Mouse (Mus musculus) spleen, postnatal 36 days (tissue): ENCODE data around the gene 2510039O18Rik.
A peak's percentile ranks its signal among the peaks of the same experiment; 100 is the strongest.

ENCODE experiments used
- DNase-seq, 2 experiments: peaks; one replicate each; pipeline ENCODE4 v3.0.0; 2022; ENCODE audit warnings: low spot score in 2 of 2, mixed read lengths in 1 of 2

Gene 2510039O18Rik

GRCm38 (mm10) chr4:147940576-147941044, at the start of gene 2510039O18Rik:
2510039O18Rik (plus strand) TSS chr4:147940895.
- DNase-seq, result peak; percentile 83 to 88

GRCm38 (mm10) chr4:147895815-147896330, 44.8 kb upstream of the 2510039O18Rik start:
- DNase-seq, result no peak

- DNase-seq, result no peak
Observed at GRCm38 (mm10) chr4:147896411-147896810, 44.3 kb upstream of the 2510039O18Rik start.

GRCm38 (mm10) chr4:147897348-147897747, 43.3 kb upstream of the 2510039O18Rik start:
- no peak for DNase-seq

- no peak for DNase-seq
Observed at GRCm38 (mm10) chr4:147900452-147900851, 40.2 kb upstream of the 2510039O18Rik start.

- no peak for DNase-seq
Observed at GRCm38 (mm10) chr4:147902906-147903500, 37.7 kb upstream of the 2510039O18Rik start.

GRCm38 (mm10) chr4:147903601-147904000, 37.1 kb upstream of the 2510039O18Rik start:
- DNase-seq, result no peak

- DNase-seq, result peak; percentile 83 to 88
Observed at GRCm38 (mm10) chr4:147904313-147905089, 36.2 kb upstream of the 2510039O18Rik start, which contains the start of gene Mfn2. Mfn2 (minus strand) TSS chr4:147904704.

- no peak for DNase-seq
Observed at GRCm38 (mm10) chr4:147905090-147905659, 35.5 kb upstream of the 2510039O18Rik start.

GRCm38 (mm10) chr4:147906230-147906629, 34.5 kb upstream of the 2510039O18Rik start:
- no peak for DNase-seq

GRCm38 (mm10) chr4:147909486-147909885, 31.2 kb upstream of the 2510039O18Rik start:
- DNase-seq, result no peak

- peak in 1 of 2 experiments; percentile 29 for DNase-seq
Observed at GRCm38 (mm10) chr4:147918459-147919121, 22.1 kb upstream of the 2510039O18Rik start.

- DNase-seq, result no peak
Observed at GRCm38 (mm10) chr4:147920973-147921372, 19.7 kb upstream of the 2510039O18Rik start.

GRCm38 (mm10) chr4:147922341-147922740, 18.4 kb upstream of the 2510039O18Rik start:
- no peak for DNase-seq

- peak in 1 of 2 experiments; percentile 28 for DNase-seq
Observed at GRCm38 (mm10) chr4:147927705-147928104, 13.0 kb upstream of the 2510039O18Rik start.

- DNase-seq, result no peak
Observed at GRCm38 (mm10) chr4:147928136-147928535, 12.6 kb upstream of the 2510039O18Rik start.

GRCm38 (mm10) chr4:147928540-147928939, 12.2 kb upstream of the 2510039O18Rik start:
- DNase-seq, result no peak

- no peak for DNase-seq
Observed at GRCm38 (mm10) chr4:147930946-147931345, 9.7 kb upstream of the 2510039O18Rik start.

GRCm38 (mm10) chr4:147934134-147934533, 6.6 kb upstream of the 2510039O18Rik start:
- DNase-seq, result no peak

- DNase-seq, result no peak
Observed at GRCm38 (mm10) chr4:147934611-147935010, 6.1 kb upstream of the 2510039O18Rik start.

GRCm38 (mm10) chr4:147935904-147936303, 4.8 kb upstream of the 2510039O18Rik start:
- DNase-seq, result no peak
